Mouse (Mus musculus): ENCODE measurements at regions not wholly inside any gene's neighbourhood (a gene's known extent, or its start where the extent isn't known, plus 50 kb on each side); places are given as distances from the start of the nearest gene placed in this dataset.

DNA sequence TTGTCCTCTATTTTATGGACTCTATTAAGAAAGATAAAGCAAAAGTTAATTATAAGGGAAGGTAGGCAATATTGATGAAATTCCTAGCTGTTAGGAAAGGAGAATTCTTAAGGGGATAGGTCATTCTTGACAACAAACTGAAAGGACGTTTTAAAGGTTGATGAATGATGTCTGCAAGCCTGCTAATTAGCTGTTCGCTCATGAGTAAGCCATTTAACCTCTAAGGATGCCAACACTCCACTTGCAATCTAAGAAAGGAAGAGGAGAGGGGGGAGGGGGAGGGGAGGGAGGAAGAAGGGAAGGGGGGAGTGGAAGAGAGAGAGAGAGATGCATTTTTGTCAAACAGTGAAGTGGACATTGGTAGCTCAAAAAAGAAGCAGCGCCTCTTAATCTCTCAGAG, 107.5 kb upstream of the Tpk1 start:
- no peak for TF ChIP-seq CTCF (IDR thresholded peaks at IDR 0.05; ENCODE audit: control insufficient read depth, insufficient read depth, insufficient read length)
- no peak for TF ChIP-seq MAX (IDR thresholded peaks at IDR 0.05)
- no peak for TF ChIP-seq MYOG (IDR thresholded peaks at IDR 0.05; ENCODE audit: control insufficient read depth, extremely low read depth, insufficient read length)
- no peak for TF ChIP-seq USF1 (IDR thresholded peaks at IDR 0.05; ENCODE audit: low read depth)
